Mouse (Mus musculus): ENCODE measurements around the gene Dixdc1.
A peak's percentile ranks its signal among the peaks of the same experiment; 100 is the strongest.

Gene Dixdc1

GRCm38 (mm10) chr9:50698418-50699409, 40.6 kb downstream of the Dixdc1 start:
- DNase-seq: peak; percentile 79 to 81

- DNase-seq: peak; percentile 85 to 87
Measured at GRCm38 (mm10) chr9:50697706-50698041, 41.6 kb downstream of the Dixdc1 start.

- DNase-seq: no peak
Measured at GRCm38 (mm10) chr9:50696851-50697705, 42.2 kb downstream of the Dixdc1 start.

- DNase-seq: no peak
Measured at GRCm38 (mm10) chr9:50695153-50695552, 44.2 kb downstream of the Dixdc1 start.

GRCm38 (mm10) chr9:50693631-50694030, 45.7 kb downstream of the Dixdc1 start:
- DNase-seq: peak; percentile 67 to 81

GRCm38 (mm10) chr9:50692626-50693580, 46.4 kb downstream of the Dixdc1 start:
- DNase-seq: no peak

GRCm38 (mm10) chr9:50686866-50687652, 52.3 kb downstream of the Dixdc1 start:
- DNase-seq: no peak

- no peak for DNase-seq
Measured at GRCm38 (mm10) chr9:50681727-50682126, 57.6 kb downstream of the Dixdc1 start.

- no peak for DNase-seq
Measured at GRCm38 (mm10) chr9:50679406-50679805, 59.9 kb downstream of the Dixdc1 start.

GRCm38 (mm10) chr9:50674771-50675170, 64.5 kb downstream of the Dixdc1 start:
- no peak for DNase-seq

GRCm38 (mm10) chr9:50670690-50671089, 68.6 kb downstream of the Dixdc1 start:
- peak; percentile 71 to 75 for DNase-seq

GRCm38 (mm10) chr9:50667579-50668498, 71.5 kb downstream of the Dixdc1 start:
- no peak for DNase-seq

- no peak for DNase-seq
Measured at GRCm38 (mm10) chr9:50666442-50666841, 72.9 kb downstream of the Dixdc1 start.

GRCm38 (mm10) chr9:50664826-50665225, 74.5 kb downstream of the Dixdc1 start:
- DNase-seq: no peak

GRCm38 (mm10) chr9:50660431-50660830, 78.9 kb downstream of the Dixdc1 start:
- DNase-seq: peak; percentile 28 to 38

- peak; percentile 92 to 93 for DNase-seq
Measured at GRCm38 (mm10) chr9:50659392-50660217, 79.7 kb downstream of the Dixdc1 start, which contains the start of gene Dlat. Gene Dlat (minus strand): TSS chr9:50659780.

- no peak for DNase-seq
Measured at GRCm38 (mm10) chr9:50658941-50659388, 80.4 kb downstream of the Dixdc1 start.

- no peak for DNase-seq
Measured at GRCm38 (mm10) chr9:50658391-50658790, 80.9 kb downstream of the Dixdc1 start.

- no peak for DNase-seq
Measured at GRCm38 (mm10) chr9:50650503-50650902, 88.8 kb downstream of the Dixdc1 start.
